Mouse (Mus musculus) ES-E14 (cell line): ENCODE measurements around the gene Bcar3.

ENCODE experiments used
- CHD2 ChIP-seq: IDR thresholded peaks from 2 replicates; pipeline ENCODE4 v1.6.1; 2014; ENCODE audit warnings: mild to moderate bottlenecking, low read depth, low read length, inconsistent platforms
- ZC3H11A ChIP-seq: IDR thresholded peaks from 2 replicates; pipeline ENCODE4 v1.6.1; 2012; ENCODE audit warnings: low read depth, mild to moderate bottlenecking, inconsistent platforms, low read length, borderline replicate concordance

- TF ChIP-seq CHD2 (no peak), ZC3H11A (no peak)
Measured at GRCm38 (mm10) chr3:122380776-122381175, 86.8 kb downstream of the Bcar3 start.
